Mouse (Mus musculus) spleen, adult 2 months (tissue): ENCODE measurements around the gene Kdm6b.

Experiments used
- CTCF ChIP-seq: fragments of 200-500 bp; IDR thresholded peaks from 2 replicates; pipeline ENCODE4 v1.5.1; 2011; ENCODE audit warnings: mild to moderate bottlenecking, inconsistent platforms; ENCODE audit not compliant: insufficient read depth, insufficient read length, insufficient replicate concordance; ENCODE audit errors: extremely low read depth
- POLR2A ChIP-seq: fragments of 200-500 bp; IDR thresholded peaks from 2 replicates; pipeline ENCODE4 v1.6.1; 2011; ENCODE audit warnings: low read depth, low read length, inconsistent platforms

DNA sequence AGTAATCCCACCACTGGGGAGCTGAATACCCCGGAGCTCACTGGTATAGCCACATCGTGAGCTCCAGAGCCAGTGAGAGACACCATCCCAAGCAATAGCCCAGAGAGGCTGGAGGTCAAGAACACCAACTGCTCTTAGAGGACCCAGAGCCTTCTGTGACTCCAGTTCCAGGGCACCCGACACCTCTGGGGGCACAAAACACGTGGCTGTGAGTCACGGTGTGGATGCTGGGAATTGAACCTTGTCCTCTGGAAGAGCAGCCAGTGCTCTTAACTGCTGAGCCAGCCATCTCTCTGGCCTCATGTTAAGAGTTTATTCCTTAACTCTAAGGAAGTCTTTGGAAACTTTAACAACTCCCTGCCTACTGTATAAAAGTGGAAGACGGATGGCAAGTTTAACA lies 28.5 kb downstream of the Kdm6b start:
- TF ChIP-seq CTCF (no peak), POLR2A (no peak)
